Mouse (Mus musculus): ENCODE data around the gene A730046J19Rik.

Gene A730046J19Rik

GRCm38 (mm10) chrX:144153523-144153922 is at the start of gene A730046J19Rik:
Gene A730046J19Rik (plus strand): TSS chrX:144153695.
- DNase-seq, result peak in 1 of 2 experiments; percentile 10

GRCm38 (mm10) chrX:144104619-144105416 is 48.7 kb upstream of the A730046J19Rik start:
- peak; percentile 5 to 10 for DNase-seq

- peak; percentile 55 to 56 for DNase-seq
Measured at GRCm38 (mm10) chrX:144136281-144136680, 17.2 kb upstream of the A730046J19Rik start.

GRCm38 (mm10) chrX:144149987-144150386 is 3.5 kb upstream of the A730046J19Rik start:
- DNase-seq, result no peak

GRCm38 (mm10) chrX:144154111-144154510 is 616 bp downstream of the A730046J19Rik start:
- no peak for DNase-seq

GRCm38 (mm10) chrX:144162936-144163335 is 9.4 kb downstream of the A730046J19Rik start:
- DNase-seq, result peak; percentile 26 to 31

Measured in cerebellum, postnatal 10 days (tissue).